Mouse (Mus musculus): ENCODE results near the gene Osm. TPM values are rescaled to one million over a fixed set of nuclear protein-coding genes. Genes with fewer than 3 reads are reported as not detected.

Osm gene
- polyA plus RNA-seq, 2 experiments from 2014 or later: 18.0 to 19.8 TPM

GRCm38 (mm10) chr11:4271544-4271943, 35.3 kb downstream of the Osm start:
- no peak for ATAC-seq

- no peak for ATAC-seq
Observed at GRCm38 (mm10) chr11:4276411-4276861, 40.2 kb downstream of the Osm start.

GRCm38 (mm10) chr11:4279909-4280308, 43.7 kb downstream of the Osm start:
- no peak for ATAC-seq

GRCm38 (mm10) chr11:4281852-4282251, 45.6 kb downstream of the Osm start:
- no peak for ATAC-seq

GRCm38 (mm10) chr11:4283627-4284026, 47.4 kb downstream of the Osm start:
- ATAC-seq: no peak

- ATAC-seq: peak; percentile 97
Observed at GRCm38 (mm10) chr11:4289280-4289679, 53.1 kb downstream of the Osm start.

Other genes starting within 250 kb of the Osm start
- gene Sec14l4, start 205.0 kb upstream of the Osm start, polyA plus RNA-seq (2017; shearing (Covaris generic)): not detected
- gene Sec14l3, start 171.6 kb upstream of the Osm start, polyA plus RNA-seq (2017; shearing (Covaris generic)): not detected
- 1 to 10 TPM; 1.4 to 2.8 TPM for gene Mtfp1, start 141.0 kb upstream of the Osm start, polyA plus RNA-seq (2017; shearing (Covaris generic))
- 1 to 10 TPM in 1 of 2 experiments, under 1 TPM in 1; 0.48 to 1.2 TPM for gene Sec14l2, start 113.0 kb upstream of the Osm start, polyA plus RNA-seq (2017; shearing (Covaris generic))
- 10 to 100 TPM in 1 of 2 experiments, 1 to 10 TPM in 1; 8.8 to 11.5 TPM for gene Rnf215, start 101.2 kb upstream of the Osm start, polyA plus RNA-seq (2017; shearing (Covaris generic))
- gene Ccdc157, start 76.1 kb upstream of the Osm start, polyA plus RNA-seq (2017; shearing (Covaris generic)): 1 to 10 TPM; 1.4 to 2.7 TPM
- gene Sf3a1, start 76.1 kb upstream of the Osm start, polyA plus RNA-seq (2017; shearing (Covaris generic)): 10 to 100 TPM; 49.6 to 53.0 TPM
- 10 to 100 TPM; 23.8 to 25.6 TPM for gene Tbc1d10a, start 49.6 kb upstream of the Osm start, polyA plus RNA-seq (2017; shearing (Covaris generic))
- gene Castor1, start 18.2 kb upstream of the Osm start, polyA plus RNA-seq (2017; shearing (Covaris generic)): 10 to 100 TPM; 37.5 to 42.0 TPM
- gene Lif, start 21.1 kb downstream of the Osm start, polyA plus RNA-seq (2017; shearing (Covaris generic)): 1 to 10 TPM; 2.9 to 6.6 TPM
- 1 to 10 TPM in 1 of 2 experiments, under 1 TPM in 1; 0.46 to 1.0 TPM for gene Hormad2, start 204.7 kb downstream of the Osm start, polyA plus RNA-seq (2017; shearing (Covaris generic))

Data from activated CD4-positive, CD25-positive, alpha-beta regulatory T cell, adult 4 months (primary cell).